Mouse (Mus musculus): Measurements from ENCODE around the gene Pim3. TPM values are rescaled to one million over a fixed set of nuclear protein-coding genes. Genes with fewer than 3 reads are reported as not detected.

Gene Pim3
- polyA plus RNA-seq, 1 experiment from 2014 or later = 46.6 TPM

GRCm38 (mm10) chr15:88896341-88896980 lies 34.5 kb downstream of the Pim3 start:
- H3K4me1 ChIP-seq = peaks cover 1% of the 10 kb centered on the region
- no peak for DNase-seq (ENCODE audit: low spot score)
- H3K36me3 ChIP-seq = no peaks in the 10 kb centered on the region
- H3K27ac ChIP-seq = no peak overlapping the region
- H3K4me3 ChIP-seq = no peak overlapping the region
- 92% methylated on average over 10 of the region's 10 CpGs for WGBS
- H3K27me3 ChIP-seq (ENCODE audit: low read depth, poor library complexity, severe bottlenecking) = peaks cover 7% of the 10 kb centered on the region; the same call in 1 of the 2 replicates
- H3K9me3 ChIP-seq (replicated peaks) = no peaks in the 10 kb centered on the region

- H3K27me3 ChIP-seq (ENCODE audit: low read depth, poor library complexity, severe bottlenecking) = no peaks in the 10 kb centered on the region
- H3K27ac ChIP-seq = no peak overlapping the region
- H3K4me1 ChIP-seq = no peaks in the 10 kb centered on the region
- H3K9me3 ChIP-seq (replicated peaks) = no peaks in the 10 kb centered on the region
- H3K4me3 ChIP-seq = no peak overlapping the region
- no peak for DNase-seq (ENCODE audit: low spot score)
- WGBS = 91% methylated on average over 15 of the region's 15 CpGs
- no peaks in the 10 kb centered on the region for H3K36me3 ChIP-seq
Measured at GRCm38 (mm10) chr15:88902200-88902875, 40.4 kb downstream of the Pim3 start.

GRCm38 (mm10) chr15:88903086-88903485 lies 41.1 kb downstream of the Pim3 start:
- H3K9me3 ChIP-seq (replicated peaks) = no peaks in the 10 kb centered on the region
- no peaks in the 10 kb centered on the region for H3K27me3 ChIP-seq (ENCODE audit: low read depth, poor library complexity, severe bottlenecking)
- no peak for DNase-seq (ENCODE audit: low spot score)
- H3K36me3 ChIP-seq = no peaks in the 10 kb centered on the region
- H3K4me3 ChIP-seq = no peak overlapping the region
- H3K4me1 ChIP-seq = no peaks in the 10 kb centered on the region
- WGBS = 78% methylated on average over 1 of the region's 1 CpGs
- no peak overlapping the region for H3K27ac ChIP-seq

- H3K4me1 ChIP-seq = no peaks in the 10 kb centered on the region
- H3K36me3 ChIP-seq = no peaks in the 10 kb centered on the region
- H3K27ac ChIP-seq = no peak overlapping the region
- H3K4me3 ChIP-seq = no peak overlapping the region
- H3K9me3 ChIP-seq (replicated peaks) = no peaks in the 10 kb centered on the region
- WGBS = 85% methylated on average over 14 of the region's 14 CpGs
- no peak for DNase-seq (ENCODE audit: low spot score)
- no peaks in the 10 kb centered on the region for H3K27me3 ChIP-seq (ENCODE audit: low read depth, poor library complexity, severe bottlenecking)
Measured at GRCm38 (mm10) chr15:88904056-88904811, 42.2 kb downstream of the Pim3 start.

GRCm38 (mm10) chr15:88906347-88906746 lies 44.4 kb downstream of the Pim3 start:
- Histone ChIP-seq H3K4me3 (no peak overlapping the region), H3K27ac (no peak overlapping the region), H3K9me3 (replicated peaks) (no peaks in the 10 kb centered on the region), H3K4me1 (no peaks in the 10 kb centered on the region), H3K36me3 (no peaks in the 10 kb centered on the region), H3K27me3 (ENCODE audit: low read depth, poor library complexity, severe bottlenecking) (no peaks in the 10 kb centered on the region)
- no peak for DNase-seq (ENCODE audit: low spot score)
- WGBS = 73% methylated on average over 4 of the region's 4 CpGs

- WGBS = 92% methylated on average over 7 of the region's 7 CpGs
Measured at GRCm38 (mm10) chr15:88915046-88915445, 53.1 kb downstream of the Pim3 start.

More at GRCm38 (mm10) chr15:88915046-88915445, 53.1 kb downstream of the Pim3 start:
- Histone ChIP-seq H3K27me3 (ENCODE audit: low read depth, poor library complexity, severe bottlenecking) (no peaks in the 10 kb centered on the region), H3K4me3 (no peak overlapping the region), H3K36me3 (no peaks in the 10 kb centered on the region), H3K27ac (no peak overlapping the region), H3K4me1 (no peaks in the 10 kb centered on the region), H3K9me3 (replicated peaks) (no peaks in the 10 kb centered on the region)
- no peak for DNase-seq (ENCODE audit: low spot score)

Other genes with a start within 250 kb of the Pim3 start
- gene Brd1, start 128.0 kb upstream of the Pim3 start, polyA plus RNA-seq (2016; fragmentation: Nextera tagmentation; extraction: Ambion mirVana) = 23.9 and 26.5 TPM in 2 replicates
- 32.9 and 35.3 TPM in 2 replicates for gene Zbed4, start 110.5 kb upstream of the Pim3 start, polyA plus RNA-seq (2016; fragmentation: Nextera tagmentation; extraction: Ambion mirVana)
- gene Alg12, start 42.9 kb upstream of the Pim3 start, polyA plus RNA-seq (2016; fragmentation: Nextera tagmentation; extraction: Ambion mirVana) = 10.8 and 12.3 TPM in 2 replicates
- gene Creld2, start 42.5 kb upstream of the Pim3 start, polyA plus RNA-seq (2016; fragmentation: Nextera tagmentation; extraction: Ambion mirVana) = 98.5 and 99.0 TPM in 2 replicates
- gene Ttll8, start 92.2 kb downstream of the Pim3 start, polyA plus RNA-seq (2016; fragmentation: Nextera tagmentation; extraction: Ambion mirVana) = not detected in 2 replicates
- not detected in 2 replicates for gene Mlc1, start 116.8 kb downstream of the Pim3 start, polyA plus RNA-seq (2016; fragmentation: Nextera tagmentation; extraction: Ambion mirVana)
- 0.11 and 0.18 TPM in 2 replicates for gene Mov10l1, start 120.7 kb downstream of the Pim3 start, polyA plus RNA-seq (2016; fragmentation: Nextera tagmentation; extraction: Ambion mirVana)
- 0.09 and 0.44 TPM in 2 replicates for gene Panx2, start 197.5 kb downstream of the Pim3 start, polyA plus RNA-seq (2016; fragmentation: Nextera tagmentation; extraction: Ambion mirVana)
- gene Trabd, start 212.9 kb downstream of the Pim3 start, polyA plus RNA-seq (2016; fragmentation: Nextera tagmentation; extraction: Ambion mirVana) = 59.5 and 62.1 TPM in 2 replicates
- gene Selenoo, start 226.9 kb downstream of the Pim3 start, polyA plus RNA-seq (2016; fragmentation: Nextera tagmentation; extraction: Ambion mirVana) = 10.6 and 13.9 TPM in 2 replicates

All from limb, embryonic 10.5 days (tissue).